Mouse (Mus musculus): Measurements from ENCODE around the gene Mrgpra9.
"Not testable (repeated sequence)": the region's sequence is repeated elsewhere in the genome, so short reads cannot be mapped to it uniquely, and the experiment has no call there.

The Mrgpra9 gene

GRCm38 (mm10) chr7:47252770-47253169 lies at the start of gene Mrgpra9:
Gene Mrgpra9, minus strand, starts transcription at chr7:47252848.
- no peak for DNase-seq (ENCODE audit: low read depth, low spot score)

- not testable (repeated sequence) for DNase-seq (ENCODE audit: low read depth, low spot score)
These were observed 47.0 kb upstream of the Mrgpra9 start for GRCm38 (mm10) chr7:47299612-47300011.

- not testable (repeated sequence) for DNase-seq (ENCODE audit: low read depth, low spot score)
These were observed 18.9 kb upstream of the Mrgpra9 start for GRCm38 (mm10) chr7:47271547-47271946.

DNA sequence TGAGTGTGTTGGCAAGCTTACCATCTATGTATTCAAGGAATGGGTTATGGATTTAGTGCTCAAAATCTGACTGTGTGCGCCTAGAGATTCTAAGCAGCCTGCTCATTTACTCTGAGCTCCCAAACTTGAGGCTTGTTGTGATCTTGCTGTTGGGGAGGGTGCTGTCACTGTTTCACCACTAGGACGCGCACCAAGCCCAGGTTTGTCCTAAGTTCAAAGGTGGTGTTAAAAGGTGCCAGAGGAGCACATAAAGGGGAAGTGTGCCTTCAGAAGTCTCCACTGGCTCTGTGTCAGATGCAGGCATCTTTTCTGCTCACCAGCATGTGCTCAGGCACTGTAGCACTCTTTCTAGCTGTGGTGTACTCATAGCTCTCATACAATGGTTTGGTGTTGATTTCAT lies 8.0 kb downstream of the Mrgpra9 start:
- no peak for DNase-seq (ENCODE audit: low read depth, low spot score)

DNA sequence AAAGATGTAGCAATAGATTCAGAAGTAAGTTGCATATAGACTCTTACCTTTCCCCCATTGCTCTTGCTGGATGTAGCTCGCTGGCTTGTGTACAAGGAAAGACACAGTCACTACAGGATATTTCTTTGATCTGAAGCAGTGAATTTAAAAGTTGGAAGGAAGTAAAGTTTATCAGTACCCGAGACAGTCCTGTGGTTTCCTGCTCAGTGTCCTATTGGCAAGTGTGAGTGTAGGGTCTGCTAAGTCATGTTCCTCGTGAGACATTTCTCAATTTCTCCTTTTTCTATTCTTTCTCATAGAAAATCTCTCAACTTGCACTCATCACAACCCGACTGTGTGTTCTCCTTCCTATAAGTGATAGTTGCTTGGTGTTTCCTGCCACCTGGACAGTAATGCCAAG lies 47.8 kb downstream of the Mrgpra9 start, which contains the start of gene Mrgpra6:
TSS of gene Mrgpra6 (minus strand) at position 91 of the 400 bp plus-strand sequence.
- DNase-seq (ENCODE audit: low read depth, low spot score), result no peak

GRCm38 (mm10) chr7:47195271-47195670 lies 57.4 kb downstream of the Mrgpra9 start:
- DNase-seq (ENCODE audit: low read depth, low spot score), result no peak
